Mouse (Mus musculus) layer of hippocampus, adult 9-10 months (tissue): ENCODE results near the gene Asna1.

Experiments
- DNase-seq: peaks from one replicate; pipeline ENCODE4 v3.0.0; 2022; ENCODE audit warnings: low spot score

Asna1 gene

DNA sequence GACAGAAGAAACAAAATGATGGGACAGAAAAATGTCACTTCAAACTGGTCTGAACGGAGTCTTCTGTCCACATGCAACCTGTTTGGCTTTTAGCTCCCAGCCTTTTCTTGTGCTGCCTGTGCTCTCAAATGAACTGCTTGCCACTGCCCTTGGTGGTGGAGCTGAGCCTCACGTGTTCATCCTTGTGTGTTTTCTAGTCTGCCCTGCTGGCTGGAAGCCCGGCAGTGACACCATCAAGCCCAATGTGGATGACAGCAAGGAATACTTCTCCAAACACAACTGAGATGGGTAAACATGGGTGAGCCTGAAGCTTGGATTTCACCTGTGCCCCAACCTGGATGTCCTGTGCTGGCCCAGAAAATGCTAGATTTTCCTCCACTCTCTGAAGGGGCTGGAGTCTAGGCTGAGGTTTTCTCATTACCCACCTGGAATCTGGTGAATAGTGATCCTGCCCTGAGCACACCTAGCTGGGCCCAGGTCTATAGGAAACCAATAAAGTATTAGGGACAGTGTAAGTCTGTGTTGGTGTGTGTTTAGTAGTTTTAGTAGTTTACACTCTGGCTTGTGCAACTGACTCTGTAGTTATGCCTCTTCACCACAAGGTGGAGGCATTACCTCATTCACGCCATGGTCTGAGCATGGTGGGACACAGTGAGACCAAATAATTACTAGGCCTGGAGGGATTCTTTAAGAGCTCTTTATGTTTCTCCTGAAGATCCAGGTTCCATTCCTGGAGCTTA, 51.1 kb downstream of the Asna1 start:
- no peak for DNase-seq

DNA sequence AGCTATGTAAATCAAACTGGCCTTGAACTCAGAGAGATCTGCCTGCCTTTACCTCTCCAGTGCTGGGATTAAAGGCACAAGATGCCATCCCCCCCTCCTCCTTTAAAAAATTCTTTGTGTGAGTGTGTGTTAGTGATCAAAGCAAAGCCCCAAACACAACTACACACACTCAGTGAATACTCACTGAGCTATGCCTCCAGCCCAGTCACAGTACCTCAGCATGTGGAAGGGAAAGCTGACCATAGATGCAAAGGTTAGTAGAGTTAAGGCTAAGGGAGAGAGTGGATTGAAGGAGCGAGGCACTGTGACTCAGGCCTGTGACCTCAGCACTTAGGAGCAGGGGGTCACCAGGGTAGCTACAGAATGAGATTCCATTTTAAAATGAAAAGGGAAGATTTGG, 52.0 kb downstream of the Asna1 start:
- no peak for DNase-seq

GRCm38 (mm10) chr8:84970913-84971312, 54.2 kb downstream of the Asna1 start:
- no peak for DNase-seq

GRCm38 (mm10) chr8:84970135-84970790, 54.8 kb downstream of the Asna1 start:
- no peak for DNase-seq

DNA sequence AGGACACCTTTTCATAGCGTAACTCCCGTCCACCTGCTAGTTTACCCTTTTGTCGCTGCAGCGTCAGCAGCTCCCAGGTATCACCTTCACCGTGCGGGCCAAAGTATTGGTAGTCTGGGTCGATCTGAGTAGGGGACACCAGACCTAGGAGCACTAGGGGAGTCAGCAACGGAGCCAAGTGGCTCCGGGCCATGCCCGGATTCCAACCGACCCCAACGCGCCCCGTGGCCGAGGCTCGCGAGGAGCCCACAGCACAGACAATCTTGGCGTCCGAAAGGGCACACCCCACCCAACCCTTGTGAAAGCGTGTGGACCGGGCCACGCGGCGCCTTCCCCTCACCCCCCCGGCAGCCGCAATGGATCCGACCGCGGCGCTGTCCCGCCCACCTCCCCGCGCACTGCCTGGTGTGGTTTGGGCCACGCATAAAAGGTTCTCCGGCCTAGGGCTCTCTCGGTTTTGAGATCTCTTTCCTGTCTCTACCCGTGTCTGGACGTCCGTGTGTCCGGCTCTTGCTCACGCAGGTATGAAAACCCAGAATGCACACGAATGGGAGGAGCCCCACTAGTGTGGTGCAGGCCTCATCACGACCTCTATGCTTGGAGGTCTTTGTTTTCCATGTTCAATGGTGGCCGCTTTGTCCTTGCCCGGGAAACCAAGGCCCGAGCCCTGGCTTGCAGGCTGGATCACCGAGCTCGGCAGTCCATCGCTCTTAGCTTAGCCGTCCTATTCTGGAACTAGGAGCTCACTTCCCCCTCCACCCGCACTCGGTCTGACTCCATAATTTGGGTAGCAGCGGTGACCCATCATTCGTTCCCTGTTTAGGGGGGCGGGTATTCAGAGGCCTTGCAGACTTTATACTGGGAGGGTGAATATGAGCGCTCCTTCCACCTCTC, 55.6 kb downstream of the Asna1 start, which contains the start of the genes Gm49661, Prdx2 and Rnaseh2a:
Gm49661 (minus strand) TSS at position 193 of the 894 bp plus-strand sequence.
Prdx2 (plus strand) TSS at position 347 of the 894 bp plus-strand sequence.
Rnaseh2a (minus strand) TSS at position 527 of the 894 bp plus-strand sequence.
- DNase-seq = no peak

DNA sequence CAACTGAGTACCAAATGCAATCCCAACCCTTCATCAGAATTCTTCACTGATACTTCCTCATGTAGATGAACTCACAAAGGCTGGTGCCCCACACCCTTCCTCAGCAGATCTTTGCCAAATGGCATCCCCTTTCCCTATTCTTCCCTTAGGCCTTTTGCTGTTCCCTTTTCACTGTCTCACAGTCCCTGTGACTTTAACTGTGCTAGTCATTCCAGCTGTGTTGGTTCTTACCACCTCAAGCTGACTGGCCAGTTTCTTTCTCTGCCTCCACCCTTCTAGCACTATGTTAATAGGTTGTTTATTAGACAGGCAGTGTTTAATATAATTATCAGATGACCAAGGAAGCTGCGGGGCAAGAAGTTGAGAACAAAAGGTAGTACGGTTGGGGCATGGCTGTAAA, 56.4 kb downstream of the Asna1 start:
- DNase-seq = no peak
